Mouse (Mus musculus) A20 (cell line): ENCODE measurements at regions not wholly inside any gene's neighbourhood (a gene's known extent, or its start where the extent isn't known, plus 50 kb on each side); places are given as distances from the start of the nearest gene placed in this dataset.
"Not testable (repeated sequence)": the region's sequence is repeated elsewhere in the genome, so short reads cannot be mapped to it uniquely, and the experiment has no call there.

ENCODE experiments used
- DNase-seq: peaks from one replicate; pipeline ENCODE4 v3.0.0-alpha.2; 2011; ENCODE audit warnings: low read depth, low spot score

GRCm38 (mm10) chr5:28771796-28772195 is 304.7 kb upstream of the Shh start:
- no peak for DNase-seq

- DNase-seq = no peak
These were observed 289.3 kb upstream of the Shh start for GRCm38 (mm10) chr5:28756171-28756948.

DNA sequence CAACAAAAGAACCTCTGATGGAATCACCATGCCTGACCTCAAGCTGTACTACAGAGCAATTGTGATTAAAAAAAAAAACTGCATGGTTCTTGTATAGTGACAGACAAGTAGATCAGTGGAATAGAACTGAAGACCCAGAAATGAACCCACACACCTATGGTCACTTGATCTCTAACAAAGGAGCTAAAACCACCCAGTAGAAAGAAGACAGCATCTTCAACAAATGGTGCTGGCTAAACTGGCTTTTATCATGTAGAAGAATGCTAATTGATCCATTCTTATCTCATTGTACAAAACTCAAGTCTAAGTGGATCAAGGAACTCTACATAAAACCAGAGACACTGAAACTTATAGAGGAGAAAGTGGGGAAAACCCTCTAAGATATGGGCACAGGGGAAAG is 284.8 kb upstream of the Shh start:
- DNase-seq = not testable (repeated sequence)

DNA sequence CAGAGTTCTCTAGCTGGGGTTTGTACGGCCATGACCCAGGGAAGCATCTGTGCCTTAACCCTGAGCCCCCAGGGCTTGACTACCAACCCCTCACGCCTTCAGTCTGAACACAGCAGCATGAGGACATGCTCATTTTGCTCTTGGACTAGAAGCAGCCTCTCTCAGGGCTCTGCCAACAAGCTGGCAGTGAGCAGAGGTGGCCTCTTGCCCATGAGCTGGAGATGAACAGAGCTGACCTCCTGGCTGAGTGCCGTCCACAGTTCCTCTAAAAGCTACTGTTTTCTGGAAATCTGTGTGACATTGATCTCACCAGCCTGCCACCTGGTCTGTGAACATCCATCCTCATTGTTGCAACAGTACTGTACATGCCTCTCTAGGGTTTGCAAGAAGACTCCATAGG is 267.7 kb upstream of the Shh start:
- DNase-seq = no peak

- no peak for DNase-seq
These were observed 255.0 kb upstream of the Shh start for GRCm38 (mm10) chr5:28722067-28722466.

DNA sequence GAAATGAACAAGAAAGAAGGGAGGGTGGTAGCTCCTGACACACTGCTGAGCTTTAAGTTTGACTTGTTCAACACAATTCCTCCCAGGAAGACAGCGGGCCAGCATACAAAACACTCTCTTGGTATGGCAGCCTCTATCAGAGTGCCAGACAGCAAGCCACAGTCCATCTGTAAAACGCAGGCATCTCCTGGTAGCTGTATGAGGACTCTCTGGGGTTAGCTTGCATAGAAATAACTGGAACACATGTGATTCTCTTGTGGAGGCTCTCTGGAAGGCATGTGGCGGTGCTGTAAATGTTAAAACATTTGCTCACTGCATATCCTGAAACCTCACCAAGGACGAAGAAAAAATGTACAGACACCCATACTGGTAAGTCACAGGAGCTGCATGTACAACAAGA is 247.9 kb upstream of the Shh start:
- DNase-seq = no peak

- no peak for DNase-seq
These were observed 243.5 kb upstream of the Shh start for GRCm38 (mm10) chr5:28710517-28710916.

DNA sequence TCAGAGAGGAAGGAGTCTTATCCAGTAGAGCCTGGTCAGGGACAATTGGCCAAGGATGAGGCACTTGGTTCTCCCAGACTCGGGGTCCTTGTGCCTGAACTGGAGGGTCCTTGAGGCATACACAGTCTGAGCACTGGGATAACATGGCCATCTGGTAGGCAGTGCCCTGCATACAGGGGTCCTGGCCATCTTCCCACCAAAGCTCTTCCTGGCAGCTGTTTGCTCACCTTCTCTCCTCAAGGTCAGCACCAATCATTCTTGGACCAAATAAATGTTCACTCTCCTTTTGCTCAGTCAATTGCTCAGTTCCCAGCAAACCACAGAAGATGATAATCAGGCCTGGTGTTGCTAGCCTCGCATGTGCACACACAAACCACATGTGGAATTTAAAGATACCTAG is 242.6 kb upstream of the Shh start:
- no peak for DNase-seq

- no peak for DNase-seq
These were observed 237.3 kb upstream of the Shh start for GRCm38 (mm10) chr5:28704359-28704758.

- no peak for DNase-seq
These were observed 229.9 kb upstream of the Shh start for GRCm38 (mm10) chr5:28696966-28697365.

- no peak for DNase-seq
These were observed 223.1 kb upstream of the Shh start for GRCm38 (mm10) chr5:28690110-28690509.

GRCm38 (mm10) chr5:28689651-28690050 is 222.6 kb upstream of the Shh start:
- DNase-seq = no peak

GRCm38 (mm10) chr5:28689136-28689535 is 222.1 kb upstream of the Shh start:
- DNase-seq = no peak

DNA sequence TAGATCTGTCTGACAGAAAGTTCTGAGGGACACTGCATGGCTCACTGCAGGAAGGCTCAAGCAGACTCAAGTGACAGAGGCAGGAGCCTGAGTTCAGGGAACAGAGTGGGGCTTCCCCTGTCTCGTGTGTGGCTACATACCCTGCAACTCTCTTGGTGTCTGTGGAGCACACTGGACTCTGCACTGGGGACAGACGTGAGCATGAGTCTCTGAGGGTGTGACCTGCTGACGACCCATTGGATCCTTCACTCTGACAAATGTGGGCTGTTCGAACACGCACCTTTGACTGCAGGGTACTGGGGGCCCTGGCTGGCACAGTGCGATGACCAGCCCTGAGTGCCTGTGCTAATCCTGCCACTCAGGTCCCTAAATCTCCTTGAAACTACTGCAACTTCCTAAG is 215.8 kb upstream of the Shh start:
- no peak for DNase-seq

DNA sequence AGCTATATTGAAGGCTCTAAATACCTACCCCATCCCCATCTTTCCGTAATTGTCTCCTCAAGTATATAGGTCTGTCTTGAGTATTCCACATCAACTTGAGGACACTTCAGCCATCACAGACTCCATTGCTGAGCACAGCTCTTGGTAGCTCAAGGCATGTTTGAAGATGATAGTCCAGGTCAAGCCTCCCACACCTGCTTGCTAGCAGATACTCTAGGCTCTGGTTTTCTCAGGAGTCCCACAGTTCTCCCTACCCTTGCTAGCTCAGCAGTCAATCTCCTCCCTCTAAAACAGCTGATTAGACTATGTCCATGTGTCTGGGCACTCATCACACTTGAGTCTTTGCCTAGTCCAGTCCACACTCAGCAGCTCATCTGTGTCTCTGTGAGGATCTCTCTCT is 213.3 kb upstream of the Shh start:
- DNase-seq = no peak

GRCm38 (mm10) chr5:28679761-28680160 is 212.7 kb upstream of the Shh start:
- DNase-seq = no peak

DNA sequence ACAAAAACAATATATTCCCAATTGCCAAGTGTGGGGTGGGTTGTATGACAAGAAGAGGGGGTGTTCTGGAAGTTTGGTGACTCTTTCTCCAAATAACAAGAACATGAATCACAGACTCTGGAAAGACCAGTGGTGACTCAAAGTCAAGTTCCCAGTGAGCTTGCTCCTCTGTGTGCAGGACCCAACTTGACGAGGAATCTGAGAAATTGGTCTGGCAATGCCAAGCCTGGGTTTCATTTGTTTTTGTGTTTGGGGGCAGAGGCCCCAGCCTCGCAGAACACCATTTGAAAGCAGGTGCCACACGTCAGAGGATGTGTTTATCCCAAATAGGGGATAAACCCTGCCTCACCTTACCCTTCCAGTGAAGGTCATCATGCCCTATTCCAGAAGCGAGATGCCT is 163.1 kb upstream of the Shh start:
- no peak for DNase-seq

DNA sequence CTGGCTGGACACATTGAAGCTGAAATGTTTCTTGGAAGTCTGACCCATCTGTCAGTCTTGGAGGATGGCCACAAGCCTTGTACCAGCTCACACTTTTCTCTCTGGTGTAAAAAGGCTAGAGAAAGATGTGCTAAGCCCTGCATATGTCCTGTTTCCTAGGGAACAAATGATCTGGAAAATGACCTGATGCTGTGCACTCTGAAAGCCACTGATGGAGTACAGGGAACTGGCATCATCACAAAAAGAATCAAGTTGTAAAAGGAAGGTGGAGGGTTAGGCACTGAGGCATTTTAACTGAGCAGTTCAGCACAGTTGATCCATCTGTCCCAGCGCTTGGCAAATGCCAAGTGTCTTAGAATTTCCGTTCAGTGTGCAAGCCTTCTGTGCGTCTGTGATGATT is 144.8 kb upstream of the Shh start:
- no peak for DNase-seq

DNA sequence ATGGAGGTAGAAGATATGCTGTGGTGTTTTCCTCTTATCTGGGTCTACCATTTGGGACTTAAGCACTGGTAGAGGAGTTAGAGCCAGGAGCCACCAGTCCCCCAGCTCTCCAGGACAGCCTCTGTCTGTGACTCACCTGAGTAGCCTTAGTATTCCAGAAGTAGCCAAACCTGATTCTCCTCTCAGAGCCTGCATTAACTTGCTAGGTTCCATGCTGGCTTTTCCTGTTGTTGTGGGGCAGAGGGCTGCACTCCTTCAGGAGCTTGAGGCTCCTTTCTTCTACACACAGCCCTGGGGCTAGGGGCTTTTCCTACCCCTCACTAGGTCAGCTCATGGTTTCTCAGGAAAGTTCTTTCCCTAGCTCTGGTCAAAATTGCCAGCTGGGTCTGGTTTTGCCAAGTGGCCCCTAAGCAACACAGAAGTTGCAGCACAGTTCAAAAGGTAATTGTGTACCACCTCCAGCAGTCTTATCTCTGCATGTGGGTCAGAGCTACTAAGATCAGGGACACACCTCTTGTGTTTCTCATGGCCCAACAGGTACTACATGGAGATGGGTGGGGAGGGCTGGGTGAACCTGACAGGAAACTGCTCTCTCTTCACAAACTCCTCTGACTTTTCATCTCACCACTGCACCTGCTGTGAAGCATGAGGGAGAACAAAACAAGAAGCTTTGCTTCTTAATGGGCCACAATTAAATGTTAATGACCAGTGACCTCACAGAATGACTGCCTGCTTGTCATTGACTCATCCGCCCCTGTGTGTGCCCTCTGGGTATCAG is 129.7 kb upstream of the Shh start:
- DNase-seq = no peak

GRCm38 (mm10) chr5:28571347-28571998 is 104.4 kb upstream of the Shh start:
- DNase-seq = no peak

- DNase-seq = no peak
These were observed 101.4 kb upstream of the Shh start for GRCm38 (mm10) chr5:28568417-28568816.

DNA sequence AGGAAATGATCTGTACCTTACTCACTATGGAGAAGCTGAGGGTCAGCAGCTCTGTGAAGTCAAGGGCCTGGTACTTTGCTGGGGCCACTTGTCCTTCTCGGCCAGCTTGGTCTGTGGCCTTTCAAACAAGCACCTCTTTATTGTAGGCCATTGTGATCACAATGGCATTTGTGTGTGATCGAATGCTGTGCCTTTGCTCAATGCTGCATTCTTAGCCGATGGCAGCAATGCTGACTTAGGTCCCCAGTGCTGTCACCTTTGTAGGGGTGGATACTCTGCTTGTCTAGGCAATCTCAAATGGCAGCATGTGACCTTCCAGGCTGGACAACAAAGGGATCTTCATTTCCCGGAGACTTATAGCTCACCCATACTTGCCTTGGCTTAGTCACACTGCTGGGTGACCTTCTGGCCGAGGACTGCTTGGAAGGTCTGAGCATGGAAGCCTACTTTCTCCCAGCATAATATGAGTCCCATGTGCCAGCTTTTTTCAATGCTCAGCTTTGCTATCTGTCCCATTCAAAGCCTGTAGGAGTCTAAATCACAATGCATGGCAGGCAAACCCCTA is 100.4 kb upstream of the Shh start:
- DNase-seq = no peak
